Mouse (Mus musculus) embryonic facial prominence, embryonic 15.5 days (tissue): ENCODE data around the gene Commd9. TPM values are rescaled to one million over a fixed set of nuclear protein-coding genes. Genes with fewer than 3 reads are reported as not detected.

Experiments
- polyA plus RNA-seq: library from polyadenylated mRNA; unstranded; fragments of >200 nt; fragmentation: Nextera tagmentation; extraction: Ambion mirVana; gene quantifications from 2 replicates; pipeline ENCODE4 v1.2.1, GENCODE M21; 2015

The Commd9 gene
- polyA plus RNA-seq, 1 experiment from 2014 or later, result 66.8 TPM

Other genes starting within 250 kb of the Commd9 start
- 0.07 and 0.11 TPM in 2 replicates for gene Rag1, start 236.7 kb upstream of the Commd9 start, polyA plus RNA-seq
- gene B230118H07Rik, start 236.7 kb upstream of the Commd9 start, polyA plus RNA-seq, result 55.0 and 57.2 TPM in 2 replicates
- gene Traf6, start 207.8 kb upstream of the Commd9 start, polyA plus RNA-seq, result 9.2 and 10.3 TPM in 2 replicates
- gene Prr5l, start 3.2 kb upstream of the Commd9 start, polyA plus RNA-seq, result 20.4 and 24.4 TPM in 2 replicates